Mouse (Mus musculus) B cell, adult (primary cell): ENCODE data around the gene Gja5. TPM values are rescaled to one million over a fixed set of nuclear protein-coding genes. Genes with fewer than 3 reads are reported as not detected.

Source experiments
- total RNA-seq: library from RNA; stranded (reverse); gene quantifications from 4 replicates; pipeline ENCODE4 v1.2.4, GENCODE M21; 2023; ENCODE audit not compliant: inconsistent age

Gene Gja5
- not detected in 4 replicates for total RNA-seq

DNA sequence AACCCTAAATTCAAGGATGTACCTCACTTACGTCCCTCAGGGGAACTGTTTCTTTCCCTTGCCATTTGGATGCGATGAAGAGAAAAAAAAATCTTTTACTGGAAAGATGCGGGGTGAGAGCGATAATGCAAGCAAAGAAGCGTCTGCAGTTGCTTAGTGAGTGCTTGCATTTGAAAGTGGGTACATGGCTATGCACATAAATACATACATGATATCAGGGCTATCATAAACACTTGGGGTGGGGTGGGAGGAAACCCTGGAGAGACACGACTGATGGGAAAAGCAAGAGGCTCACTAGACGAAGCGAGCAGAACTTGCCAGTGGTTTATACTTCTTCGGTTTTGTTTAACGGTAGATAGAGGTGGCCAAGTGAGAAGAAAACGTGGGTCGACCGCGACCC, at the start of gene Gja5:
Gene Gja5 (plus strand): TSS at position 301 of the 400 bp plus-strand sequence.

DNA sequence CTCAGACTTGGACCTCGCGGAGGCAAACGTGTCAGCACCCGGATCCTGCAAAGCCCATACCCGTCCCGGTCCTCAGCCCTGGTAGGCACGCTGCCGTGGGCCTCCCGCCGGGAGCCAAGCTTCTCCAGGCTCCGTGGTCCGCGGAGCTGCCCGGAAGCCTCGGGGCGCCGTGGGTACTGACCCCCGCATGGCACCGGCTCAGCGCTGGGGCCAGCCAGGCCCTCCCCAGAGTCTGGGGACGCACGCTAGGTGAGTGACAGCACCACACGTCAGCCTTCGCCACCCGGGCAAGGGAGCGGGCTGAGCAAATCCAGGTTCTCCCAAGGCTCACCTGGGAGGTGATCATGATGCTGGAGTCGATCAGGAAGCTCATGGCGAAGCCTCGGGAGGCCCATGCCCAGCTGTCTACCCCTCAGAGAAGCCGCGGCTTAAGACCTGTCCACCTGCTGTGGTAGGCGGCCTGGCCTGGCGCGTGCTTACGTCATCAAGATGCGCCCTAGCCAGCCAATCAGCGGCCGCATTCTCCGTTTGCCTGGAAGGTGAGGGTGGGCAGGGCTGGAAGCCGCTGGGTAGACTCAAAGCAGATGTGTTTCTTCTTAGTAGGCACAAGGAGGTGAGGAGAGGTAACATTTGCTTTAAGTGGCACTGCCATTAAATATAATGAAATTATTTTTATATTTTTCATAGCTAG, 503 bp downstream of the Gja5 start, which contains the start of gene Gpr89:
Gene Gpr89 (minus strand): TSS at position 496 of the 691 bp plus-strand sequence.

DNA sequence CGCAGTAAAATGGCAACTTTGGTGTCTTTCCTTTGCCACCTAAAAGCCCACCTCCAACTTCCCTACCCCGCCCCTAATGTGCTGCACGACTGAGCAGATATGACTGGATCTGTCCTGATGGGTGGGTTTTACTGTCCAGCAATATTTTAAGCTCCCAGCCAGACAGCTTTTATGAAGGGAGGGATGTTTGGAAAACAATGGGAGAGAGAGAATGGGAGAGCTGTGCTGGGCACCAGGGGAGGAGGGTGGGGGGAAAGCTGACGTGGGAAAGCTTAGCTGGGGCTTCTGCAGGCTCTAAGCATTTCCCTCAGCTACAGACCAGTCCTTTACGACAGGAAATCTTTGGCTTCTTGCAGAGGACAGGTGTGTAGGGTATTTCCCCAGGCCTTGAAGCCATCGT, 21.4 kb downstream of the Gja5 start, which contains the start of gene Gja8:
Gene Gja8 (minus strand): TSS at position 101 of the 400 bp plus-strand sequence.

Other genes starting within 250 kb of the Gja5 start
- 0.19 TPM in 1 of 4 replicates, not detected in the others for gene Ankrd35, start 234.6 kb upstream of the Gja5 start, total RNA-seq
- gene Pias3, start 208.3 kb upstream of the Gja5 start, total RNA-seq: 36.7 to 42.8 TPM (median 39.4 TPM) in 4 replicates
- gene Nudt17, start 196.1 kb upstream of the Gja5 start, total RNA-seq: 0.67 to 1.3 TPM (median 0.94 TPM) in 4 replicates
- 53.3 to 59.5 TPM (median 55.8 TPM) in 4 replicates for gene Polr3c, start 177.1 kb upstream of the Gja5 start, total RNA-seq
- 50.2 to 61.3 TPM (median 53.4 TPM) in 4 replicates for gene Rnf115, start 177.0 kb upstream of the Gja5 start, total RNA-seq
- gene Pdzk1, start 75.4 kb upstream of the Gja5 start, total RNA-seq: not detected in 4 replicates
- gene Cd160, start 75.3 kb upstream of the Gja5 start, total RNA-seq: 0.99 to 2.1 TPM (median 1.3 TPM) in 4 replicates
- gene Gpr89, start 653 bp downstream of the Gja5 start, total RNA-seq: 17.1 to 19.4 TPM (median 18.4 TPM) in 4 replicates
- not detected in 4 replicates for gene Gja8, start 21.3 kb downstream of the Gja5 start, total RNA-seq